Mouse (Mus musculus) forebrain, postnatal 0 days (tissue): ENCODE data around the gene Lrrc26. TPM values are rescaled to one million over a fixed set of nuclear protein-coding genes. Genes with fewer than 3 reads are reported as not detected.
"Not testable (repeated sequence)": the region's sequence is repeated elsewhere in the genome, so short reads cannot be mapped to it uniquely, and the experiment has no call there.

ENCODE experiments used
- ATAC-seq: fragments of 200-750 bp; cut with Nextera tagmentation; 2 replicates; pipeline ENCODE4 v1.8.0; 2017; ENCODE audit warnings: mild to moderate bottlenecking, moderate library complexity
- DNase-seq: peaks from one replicate; pipeline ENCODE4 v3.0.0-alpha.2; 2015
- H3K27ac ChIP-seq: fragments of 300-500 bp; sonication (generic); 2 replicates; pipeline ENCODE4 v1.5.1; 2014; ENCODE audit warnings: low read depth, mild to moderate bottlenecking, antibody characterized with exemption, low read length, moderate library complexity, mixed read lengths
- H3K27me3 ChIP-seq: fragments of 300-500 bp; sonication (generic); 2 replicates; pipeline ENCODE4 v1.6.1; 2014; ENCODE audit warnings: mild to moderate bottlenecking, low read length, mixed read lengths; ENCODE audit not compliant: insufficient read depth
- H3K36me3 ChIP-seq: fragments of 300-500 bp; sonication (generic); 2 replicates; pipeline ENCODE4 v1.6.1; 2014; ENCODE audit warnings: mild to moderate bottlenecking, moderate library complexity; ENCODE audit not compliant: insufficient read depth
- H3K4me1 ChIP-seq: fragments of 300-500 bp; sonication (generic); 2 replicates; pipeline ENCODE4 v1.6.1; 2014; ENCODE audit warnings: antibody characterized with exemption; ENCODE audit not compliant: insufficient read depth
- H3K4me2 ChIP-seq: fragments of 300-500 bp; sonication (generic); 2 replicates; pipeline ENCODE4 v1.6.1; 2014; ENCODE audit warnings: low read depth, mild to moderate bottlenecking, moderate library complexity
- H3K4me3 ChIP-seq: fragments of 300-500 bp; sonication (generic); 2 replicates; pipeline ENCODE4 v1.5.1; 2014; ENCODE audit warnings: low read depth, low read length, mixed read lengths
- H3K9ac ChIP-seq: fragments of 300-500 bp; sonication (generic); 2 replicates; pipeline ENCODE4 v1.6.1; 2014; ENCODE audit warnings: mild to moderate bottlenecking
- H3K9me3 ChIP-seq: fragments of 300-500 bp; sonication (generic); 2 replicates; pipeline ENCODE4 v1.6.1; 2016; ENCODE audit warnings: low read length
- CTCF ChIP-seq: sonication (generic); IDR thresholded peaks from 2 replicates; pipeline ENCODE4 v1.5.1; 2016; ENCODE audit warnings: antibody characterized with exemption, control low read depth, low read depth
- WGBS: fragments of 180-500 bp; shearing (Covaris S2); extraction: QIAGEN DNeasy Blood & Tissue Kit; methylation state at CpG from one replicate; pipeline ENCODE4 v1.1.7; 2014; 5-methylcytosine and 5-hydroxymethylcytosine counted together
- polyA plus RNA-seq: library from polyadenylated mRNA; unstranded; fragments of >200 nt; fragmentation: Nextera tagmentation; extraction: Ambion mirVana; gene quantifications from 2 replicates; pipeline ENCODE4 v1.2.1, GENCODE M21; 2015
- total RNA-seq: library from RNA; depleted of rRNA; stranded (reverse); fragments of >200 nt; gene quantifications from 2 replicates; pipeline ENCODE4 v1.2.3, GENCODE M21; 2014

Gene Lrrc26
- total and polyA plus RNA-seq, 2 experiments from 2014 or later: not detected

- TF ChIP-seq CTCF: no peak
- Histone ChIP-seq H3K9ac (no peak within 1 kb of the TSS), H3K27ac (no peak within 1 kb of the TSS), H3K36me3 (peaks cover 53% of the 10 kb centered on the region), H3K4me2 (no peak within 1 kb of the TSS), H3K27me3 (no peaks in the 10 kb centered on the region), H3K9me3 (no peaks in the 10 kb centered on the region), H3K4me1 (peaks cover 3% of the 10 kb centered on the region; the same call in 1 of the 2 replicates), H3K4me3 (no peak within 1 kb of the TSS)
- 92% methylated on average over 10 of the region's 10 CpGs for WGBS
- DNase-seq: no peak
- no peak for ATAC-seq
Measured at GRCm38 (mm10) chr2:25246183-25247072, 43.3 kb upstream of the Lrrc26 start, which contains the start of gene AL732309.1. Gene AL732309.1 (minus strand): TSS chr2:25246863.

- H3K27me3 ChIP-seq: no peaks in the 10 kb centered on the region
- TF ChIP-seq CTCF: peak; percentile 49
- no peak overlapping the region for H3K27ac ChIP-seq
- H3K4me3 ChIP-seq: no peak overlapping the region
- WGBS: 71% methylated on average over 1 of the region's 1 CpGs
- ATAC-seq (no peak), DNase-seq (no peak)
- no peak overlapping the region for H3K4me2 ChIP-seq
- H3K9me3 ChIP-seq: no peaks in the 10 kb centered on the region
- no peak overlapping the region for H3K9ac ChIP-seq
- H3K36me3 ChIP-seq: peaks cover 32% of the 10 kb centered on the region
- H3K4me1 ChIP-seq: peaks cover 10% of the 10 kb centered on the region; the same call in 1 of the 2 replicates
Measured at GRCm38 (mm10) chr2:25252331-25252730, 37.4 kb upstream of the Lrrc26 start.

GRCm38 (mm10) chr2:25255284-25255779, 34.4 kb upstream of the Lrrc26 start, which contains the start of gene Tmem203:
Gene Tmem203 (plus strand): TSS chr2:25255439.
- H3K36me3 ChIP-seq: peaks cover 16% of the 10 kb centered on the region; the same call in 1 of the 2 replicates
- DNase-seq: peak; percentile 94
- 4% methylated on average over 39 of the region's 39 CpGs for WGBS

GRCm38 (mm10) chr2:25256443-25257109, 33.1 kb upstream of the Lrrc26 start:
- 61% methylated on average over 12 of the region's 12 CpGs for WGBS
- not testable (repeated sequence) for DNase-seq
- peak overlapping the region; percentile 92 for H3K9ac ChIP-seq

More at GRCm38 (mm10) chr2:25255284-25255779, 34.4 kb upstream of the Lrrc26 start, which contains the start of gene Tmem203:
- H3K9me3 ChIP-seq: no peaks in the 10 kb centered on the region
- no peaks in the 10 kb centered on the region for H3K27me3 ChIP-seq
- H3K27ac ChIP-seq: peak within 1 kb of the TSS; percentile 82
- peak within 1 kb of the TSS; percentile 94 for H3K4me3 ChIP-seq
- peak; percentile 95 for ATAC-seq
- H3K4me2 ChIP-seq: peak within 1 kb of the TSS; percentile 98
- peaks cover 10% of the 10 kb centered on the region; the same call in 1 of the 2 replicates for H3K4me1 ChIP-seq
- H3K9ac ChIP-seq: peak within 1 kb of the TSS; percentile 92
- no peak for TF ChIP-seq CTCF

GRCm38 (mm10) chr2:25257250-25257649, 32.5 kb upstream of the Lrrc26 start:
- H3K27ac ChIP-seq, H3K4me3 ChIP-seq: not testable (repeated sequence)
- 85% methylated on average over 5 of the region's 5 CpGs for WGBS

More at GRCm38 (mm10) chr2:25256443-25257109, 33.1 kb upstream of the Lrrc26 start:
- H3K27ac ChIP-seq: 0 out of 2 replicates have a peak overlapping the region, but pooled peaks have one; percentile 82
- H3K4me1 ChIP-seq: peaks cover 10% of the 10 kb centered on the region; the same call in 1 of the 2 replicates
- H3K36me3 ChIP-seq, ATAC-seq, H3K27me3 ChIP-seq, H3K9me3 ChIP-seq: not testable (repeated sequence)
- H3K4me2 ChIP-seq: peak overlapping the region; percentile 98
- peak; percentile 37 for TF ChIP-seq CTCF
- H3K4me3 ChIP-seq: peak overlapping the region; percentile 94

GRCm38 (mm10) chr2:25258887-25259286, 30.8 kb upstream of the Lrrc26 start:
- no peaks in the 10 kb centered on the region for H3K36me3 ChIP-seq
- DNase-seq: no peak
- no peak overlapping the region for H3K4me3 ChIP-seq
- no peaks in the 10 kb centered on the region for H3K27me3 ChIP-seq
- H3K9ac ChIP-seq: no peak overlapping the region
- peaks cover 18% of the 10 kb centered on the region for H3K4me1 ChIP-seq
- H3K4me2 ChIP-seq: no peak overlapping the region
- ATAC-seq: no peak
- H3K9me3 ChIP-seq: no peaks in the 10 kb centered on the region
- WGBS: 45% methylated on average over 2 of the region's 2 CpGs
- no peak overlapping the region for H3K27ac ChIP-seq
- TF ChIP-seq CTCF: peak; percentile 57

More at GRCm38 (mm10) chr2:25257250-25257649, 32.5 kb upstream of the Lrrc26 start:
- ATAC-seq, H3K9ac ChIP-seq, H3K27me3 ChIP-seq, H3K9me3 ChIP-seq, H3K4me2 ChIP-seq, DNase-seq, H3K36me3 ChIP-seq: not testable (repeated sequence)
- peaks cover 10% of the 10 kb centered on the region; the same call in 1 of the 2 replicates for H3K4me1 ChIP-seq
